Comparison of ENCODE assay signal across 8 mouse cellular contexts in the genomic region with DNA sequence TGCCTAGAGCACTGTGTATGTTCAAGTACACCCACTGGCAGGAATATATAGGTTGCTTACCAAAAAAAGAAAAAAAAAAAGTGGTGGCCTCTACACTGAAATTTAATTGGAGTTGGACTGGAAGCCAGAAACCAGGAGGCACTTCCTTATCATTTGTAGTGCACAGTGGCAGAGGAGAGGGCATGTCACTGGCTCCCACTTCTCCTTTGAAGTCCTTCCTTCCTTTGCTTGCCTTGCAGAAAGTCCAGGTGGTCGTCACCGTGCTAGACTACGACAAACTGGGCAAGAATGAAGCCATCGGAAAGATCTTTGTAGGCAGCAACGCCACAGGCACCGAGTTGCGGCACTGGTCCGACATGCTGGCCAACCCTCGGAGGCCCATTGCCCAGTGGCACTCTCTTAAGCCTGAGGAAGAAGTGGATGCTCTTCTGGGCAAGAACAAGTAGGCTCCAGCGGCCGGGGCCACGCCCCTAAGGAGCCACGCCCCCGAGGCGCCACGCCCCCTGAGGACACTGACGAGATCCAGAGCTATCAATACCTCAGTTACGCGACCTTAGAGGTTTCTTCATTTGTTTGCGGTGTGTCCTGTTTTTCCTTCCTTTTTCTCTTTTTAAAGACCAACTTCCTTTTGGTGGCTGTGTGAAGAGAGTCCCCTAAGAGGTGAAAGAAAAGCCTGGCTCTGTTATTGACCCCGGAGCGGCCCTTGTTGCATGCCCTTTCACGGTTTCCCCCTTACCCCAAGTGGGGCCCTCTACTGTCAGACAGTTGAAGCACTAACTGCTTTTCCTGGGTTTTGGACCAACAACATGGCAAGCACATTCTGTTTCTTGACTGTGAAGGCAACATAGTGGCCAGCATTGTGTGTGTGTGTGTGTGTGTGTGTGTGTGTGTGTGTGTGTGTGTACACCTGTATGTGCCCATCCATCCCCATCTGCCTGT.
A peak's percentile ranks its signal among the peaks of the same experiment; 100 is the strongest.
DNase-seq lines count a peak whose midpoint lies in the region; ATAC-seq lines count a peak whose summit lies in the region.

No protein-coding gene starts in this region.

- no peaks in the 10 kb centered on the region for H3K9me3 ChIP-seq in kidney, embryonic 14.5 days (ENCODE audit: control insufficient read depth, low read length)
- no peaks in the 10 kb centered on the region for H3K9me3 ChIP-seq in stomach, embryonic 14.5 days (ENCODE audit: control insufficient read depth, low read depth, low read length)

- WGBS in kidney, embryonic 14.5 days = 23% methylated on average over 23 of the region's 23 CpGs
- 26% methylated on average over 23 of the region's 23 CpGs for WGBS in stomach, embryonic 14.5 days

- no peak overlapping the region for H3K4me3 ChIP-seq in kidney, embryonic 14.5 days (ENCODE audit: low read length)
- no peak overlapping the region for H3K4me3 ChIP-seq in stomach, embryonic 14.5 days (ENCODE audit: low read depth, low read length)

- ATAC-seq in erythroblast, adult 5-6 weeks (replicated peaks; ENCODE audit: low FRiP score, poor library complexity, severe bottlenecking) = peak; percentile 78
- ATAC-seq in kidney, embryonic 14.5 days (ENCODE audit: low FRiP score, low TSS enrichment) = no peak
- ATAC-seq in stomach, embryonic 14.5 days (ENCODE audit: insufficient number of reproducible peaks, insufficient read depth, low FRiP score, low read depth) = no peak
- no peak for ATAC-seq in frontal cortex, adult (ENCODE audit: low TSS enrichment)

- peak overlapping the region; percentile 17; the same call in 1 of the 2 replicates for H3K4me2 ChIP-seq in kidney, embryonic 14.5 days (replicated peaks; ENCODE audit: low read depth, low read length)
- 0 out of 2 replicates have a peak overlapping the region, but pooled peaks have one; percentile 20 for H3K4me2 ChIP-seq in stomach, embryonic 14.5 days (replicated peaks; ENCODE audit: low read depth, low read length)

- no peaks in the 10 kb centered on the region for H3K36me3 ChIP-seq in kidney, embryonic 14.5 days (ENCODE audit: control insufficient read depth, insufficient read depth, low read length)
- H3K36me3 ChIP-seq in stomach, embryonic 14.5 days (ENCODE audit: control insufficient read depth, insufficient read depth, low read length) = no peaks in the 10 kb centered on the region; the same call in 1 of the 2 replicates

- DNase-seq in 3134 (ENCODE audit: extremely low read depth, insufficient read length, low spot score) (peak; percentile 48), MN1 (ENCODE audit: low spot score) (no peak)
- DNase-seq in CD8-positive naive resting alpha-beta T cell, adult 2 months (ENCODE audit: low read depth in 2 of 2, low spot score in 2 of 2) = peak; percentile 42 to 74
- peak; percentile 79 for DNase-seq in lung, postnatal 4 days

- H3K27me3 ChIP-seq in kidney, embryonic 14.5 days (ENCODE audit: control insufficient read depth, insufficient read depth, low read length) = no peaks in the 10 kb centered on the region
- H3K27me3 ChIP-seq in stomach, embryonic 14.5 days (ENCODE audit: control insufficient read depth, insufficient read depth, low read length) = no peaks in the 10 kb centered on the region

- no peak overlapping the region for H3K27ac ChIP-seq in kidney, embryonic 14.5 days (ENCODE audit: low read depth, low read length)
- H3K27ac ChIP-seq in stomach, embryonic 14.5 days (ENCODE audit: low read length) = no peak overlapping the region

- no peak overlapping the region for H3K9ac ChIP-seq in kidney, embryonic 14.5 days (ENCODE audit: low read depth, low read length)
- no peak overlapping the region for H3K9ac ChIP-seq in stomach, embryonic 14.5 days (replicated peaks; ENCODE audit: low read depth, low read length)

- H3K4me1 ChIP-seq in kidney, embryonic 14.5 days (ENCODE audit: control insufficient read depth, insufficient read depth, low read length) = 0 out of 2 replicates have a peak, but pooled peaks cover 6% of the 10 kb centered on the region
- peaks cover 20% of the 10 kb centered on the region for H3K4me1 ChIP-seq in stomach, embryonic 14.5 days (ENCODE audit: control insufficient read depth, insufficient read depth, low read length)
